Mouse (Mus musculus) cortical plate, adult 2 months (tissue): ENCODE measurements around the gene Cbr3.

Experiments
- CTCF ChIP-seq: fragments of 200-500 bp; IDR thresholded peaks from 2 replicates; pipeline ENCODE4 v1.5.1; 2011; ENCODE audit warnings: mild to moderate bottlenecking, control low read depth, low read length; ENCODE audit not compliant: insufficient read depth; ENCODE audit errors: extremely low read depth
- POLR2A ChIP-seq: fragments of 200-500 bp; IDR thresholded peaks from 2 replicates; pipeline ENCODE4 v1.6.1; 2011; ENCODE audit warnings: mild to moderate bottlenecking, low read length, control low read depth; ENCODE audit not compliant: insufficient read depth; ENCODE audit errors: extremely low read depth

GRCm38 (mm10) chr16:93732875-93733569 lies 50.0 kb downstream of the Cbr3 start:
- no peak for TF ChIP-seq CTCF
- no peak for TF ChIP-seq POLR2A
